Mouse (Mus musculus): Measurements from ENCODE around the gene Creb5.
A peak's percentile ranks its signal among the peaks of the same experiment; 100 is the strongest.

Gene Creb5

GRCm38 (mm10) chr6:53709694-53710442, 422.8 kb downstream of the Creb5 start:
- no peak for DNase-seq

- no peak for DNase-seq
Measured at GRCm38 (mm10) chr6:53710560-53710959, 423.5 kb downstream of the Creb5 start.

GRCm38 (mm10) chr6:53713152-53713551, 426.1 kb downstream of the Creb5 start:
- DNase-seq, result no peak

GRCm38 (mm10) chr6:53714908-53715321, 427.8 kb downstream of the Creb5 start:
- no peak for DNase-seq

GRCm38 (mm10) chr6:53716013-53716412, 428.9 kb downstream of the Creb5 start:
- no peak for DNase-seq

GRCm38 (mm10) chr6:53720009-53720408, 432.9 kb downstream of the Creb5 start:
- DNase-seq, result no peak

- peak; percentile 91 to 92 for DNase-seq
Measured at GRCm38 (mm10) chr6:53721595-53721994, 434.5 kb downstream of the Creb5 start.

- no peak for DNase-seq
Measured at GRCm38 (mm10) chr6:53722694-53723093, 435.6 kb downstream of the Creb5 start.

- peak in 1 of 2 experiments; percentile 9 for DNase-seq
Measured at GRCm38 (mm10) chr6:53730487-53730886, 443.4 kb downstream of the Creb5 start.

GRCm38 (mm10) chr6:53730996-53731485, 444.0 kb downstream of the Creb5 start:
- DNase-seq, result peak; percentile 11 to 21

- no peak for DNase-seq
Measured at GRCm38 (mm10) chr6:53733546-53733945, 446.5 kb downstream of the Creb5 start.

GRCm38 (mm10) chr6:53733999-53734398, 446.9 kb downstream of the Creb5 start:
- DNase-seq, result no peak

- DNase-seq, result no peak
Measured at GRCm38 (mm10) chr6:53735696-53736095, 448.6 kb downstream of the Creb5 start.

- DNase-seq, result no peak
Measured at GRCm38 (mm10) chr6:53738206-53738605, 451.1 kb downstream of the Creb5 start.

- no peak for DNase-seq
Measured at GRCm38 (mm10) chr6:53741222-53741621, 454.2 kb downstream of the Creb5 start.

Data from cerebellum, postnatal 10 days (tissue).